Mouse (Mus musculus) layer of hippocampus, adult 11-12 months (tissue): ENCODE measurements around the gene Osbpl3.

Experiments used
- DNase-seq: peaks from one replicate; pipeline ENCODE4 v3.0.0; 2022; ENCODE audit warnings: low spot score

Gene Osbpl3

DNA sequence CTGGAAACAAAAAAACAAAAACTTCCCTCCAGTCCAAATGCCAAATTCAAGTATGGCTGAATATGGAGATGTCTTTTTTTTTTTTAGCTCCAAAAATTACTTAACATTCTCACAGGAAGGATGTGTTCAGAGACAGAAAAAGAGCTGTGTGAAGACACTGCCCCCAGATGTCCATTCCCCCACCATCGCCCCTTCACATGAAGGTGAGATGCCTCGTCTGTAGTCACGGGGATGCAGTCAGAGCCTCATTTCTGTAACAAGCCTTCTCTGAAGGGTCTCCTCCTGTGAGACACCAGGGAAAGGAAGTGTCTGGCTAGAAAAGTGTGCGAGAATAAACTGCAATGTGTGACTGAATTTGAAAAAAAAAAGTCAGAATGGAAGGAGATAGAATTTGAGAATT lies 53.1 kb downstream of the Osbpl3 start:
- DNase-seq: no peak

DNA sequence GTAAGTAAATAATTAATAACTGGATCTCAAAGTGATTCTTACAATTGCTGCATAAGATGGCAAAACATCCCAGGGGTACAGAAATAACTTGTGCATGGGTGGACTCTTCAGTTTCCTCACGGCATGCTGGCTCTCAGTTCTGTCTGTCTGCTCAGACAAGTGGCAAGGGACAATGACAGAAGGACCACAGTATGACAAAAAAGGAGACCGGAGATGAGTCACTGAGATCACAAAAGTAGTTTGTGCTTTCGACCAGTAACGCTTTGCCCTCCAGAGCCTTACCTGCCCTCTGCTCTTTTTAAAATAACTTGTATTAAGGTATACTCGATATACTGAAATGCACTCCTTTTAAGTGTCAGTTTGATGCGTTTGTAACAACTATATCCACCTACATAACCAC lies 55.8 kb downstream of the Osbpl3 start:
- DNase-seq: no peak

DNA sequence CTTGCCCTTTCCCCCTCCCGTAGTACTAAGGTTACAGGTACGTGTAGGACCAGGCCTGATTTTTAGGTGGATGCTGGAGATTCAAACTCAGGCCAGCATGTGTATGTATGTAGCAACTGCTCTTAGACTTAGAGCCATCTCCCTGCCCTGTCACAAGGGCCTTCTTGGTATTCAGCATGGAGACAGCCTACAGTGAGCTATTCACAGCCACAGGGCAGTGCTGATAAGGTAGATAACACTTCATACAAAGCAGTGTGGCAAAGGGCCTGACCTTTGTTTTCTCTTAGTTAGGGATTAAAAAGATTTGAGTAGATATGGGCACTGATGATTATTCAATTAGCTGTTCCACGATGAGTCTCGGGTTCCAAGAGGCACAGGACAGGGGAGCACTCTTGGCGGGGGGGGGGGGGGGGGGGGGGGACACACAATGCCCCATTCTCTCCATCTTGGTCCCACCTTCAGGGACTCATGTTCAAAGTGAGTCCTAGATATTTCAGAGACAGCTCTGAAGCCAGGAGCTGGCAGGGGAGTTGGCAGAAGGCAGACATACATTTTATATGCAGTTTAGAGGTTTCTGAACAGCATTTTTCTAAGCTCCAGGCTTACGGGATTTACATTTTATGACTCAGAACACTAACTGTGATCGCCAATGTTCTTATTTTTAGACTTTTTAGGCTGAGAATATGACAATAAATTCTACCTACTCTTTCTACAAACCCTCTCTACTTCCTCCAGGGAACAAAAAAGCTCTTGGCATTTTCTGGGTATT lies 56.4 kb downstream of the Osbpl3 start:
- DNase-seq: no peak

DNA sequence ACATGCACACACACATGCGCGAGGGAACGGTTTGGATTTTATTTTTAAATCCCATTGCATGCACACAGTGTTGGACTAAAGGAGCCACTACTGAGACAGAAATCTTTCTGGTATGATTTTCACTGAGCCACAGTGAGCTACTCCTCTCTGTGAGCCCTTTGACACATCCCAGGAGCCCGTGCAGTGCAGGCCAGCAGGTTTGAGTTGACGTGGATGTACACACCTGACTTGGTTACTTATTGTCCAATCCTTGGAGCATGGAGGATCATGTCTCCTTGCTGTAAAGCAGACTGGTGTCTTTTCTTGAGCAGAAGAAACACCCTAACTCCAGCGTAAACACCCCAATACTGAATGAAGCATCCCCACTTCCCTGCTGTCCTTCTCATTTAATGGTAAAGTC lies 57.7 kb downstream of the Osbpl3 start:
- DNase-seq: no peak

DNA sequence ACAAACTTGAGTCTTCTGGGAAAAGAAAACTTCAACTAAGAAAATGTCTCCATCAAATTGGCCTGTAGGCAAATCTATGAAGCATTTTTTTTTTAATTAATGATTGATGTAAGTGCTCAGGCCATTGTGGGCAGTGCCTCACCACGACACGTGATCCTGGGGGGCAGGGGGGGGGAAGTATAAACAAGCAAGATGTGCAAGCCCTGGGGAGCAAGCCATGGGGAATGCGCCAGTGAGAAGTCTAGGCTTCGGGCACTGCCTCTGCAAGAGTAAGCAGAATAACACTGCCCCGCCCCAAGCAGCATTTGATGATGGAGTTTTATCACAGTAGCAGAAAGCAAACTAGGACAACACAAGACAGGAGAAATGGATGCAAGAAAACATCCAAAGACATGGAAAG lies 58.9 kb downstream of the Osbpl3 start:
- no peak for DNase-seq

DNA sequence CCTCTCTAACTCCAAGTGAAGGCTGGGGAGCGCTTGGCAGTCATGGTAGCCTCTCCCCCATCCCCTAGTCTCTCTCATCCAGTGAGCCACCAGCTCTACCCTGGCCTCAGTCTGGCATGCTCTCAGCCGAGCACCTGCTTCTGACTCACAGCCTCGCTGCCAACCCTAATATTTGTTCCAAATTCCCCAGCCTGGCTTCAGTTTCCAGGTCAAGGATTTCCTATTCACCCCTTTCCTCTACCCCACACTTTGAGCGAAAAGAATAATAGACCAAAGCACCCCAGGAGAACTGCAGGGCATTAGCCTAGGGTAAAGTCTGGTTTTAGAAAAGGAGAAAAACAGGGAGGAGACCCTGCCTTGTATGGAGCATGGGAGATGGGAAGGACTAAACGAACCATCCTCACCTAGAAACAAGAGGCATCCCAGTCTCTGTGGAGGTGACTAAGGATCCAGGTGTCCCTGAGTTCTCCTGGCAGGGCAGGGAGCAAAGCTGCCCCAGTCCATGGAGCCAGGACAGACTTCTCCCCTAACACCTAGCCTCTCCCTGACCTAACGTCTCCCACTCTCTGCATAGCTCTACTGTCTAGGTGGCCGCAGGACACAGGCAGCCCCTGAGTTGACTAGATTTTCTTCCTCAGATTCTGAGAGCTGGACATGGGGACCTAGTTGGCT lies 60.2 kb downstream of the Osbpl3 start:
- no peak for DNase-seq

DNA sequence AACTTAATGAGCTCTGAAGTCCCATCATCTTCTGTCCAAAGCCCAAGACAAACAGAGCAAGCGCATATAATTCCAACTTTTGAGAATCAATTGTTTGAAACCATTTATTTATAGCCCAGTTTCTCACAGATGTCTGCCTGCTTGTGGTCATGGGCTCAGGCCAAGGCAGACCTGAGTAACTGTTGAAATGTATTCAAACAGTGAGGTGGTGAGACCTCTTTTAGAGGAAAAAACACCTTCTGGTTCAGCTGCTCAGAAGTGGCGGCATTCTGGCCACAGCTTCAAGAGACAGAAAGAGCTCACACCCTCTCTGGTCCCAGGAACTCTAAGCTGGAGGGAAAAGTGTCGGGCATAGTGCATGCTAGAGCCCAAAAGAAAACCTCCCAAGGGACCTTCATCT lies 61.6 kb downstream of the Osbpl3 start:
- DNase-seq: no peak

DNA sequence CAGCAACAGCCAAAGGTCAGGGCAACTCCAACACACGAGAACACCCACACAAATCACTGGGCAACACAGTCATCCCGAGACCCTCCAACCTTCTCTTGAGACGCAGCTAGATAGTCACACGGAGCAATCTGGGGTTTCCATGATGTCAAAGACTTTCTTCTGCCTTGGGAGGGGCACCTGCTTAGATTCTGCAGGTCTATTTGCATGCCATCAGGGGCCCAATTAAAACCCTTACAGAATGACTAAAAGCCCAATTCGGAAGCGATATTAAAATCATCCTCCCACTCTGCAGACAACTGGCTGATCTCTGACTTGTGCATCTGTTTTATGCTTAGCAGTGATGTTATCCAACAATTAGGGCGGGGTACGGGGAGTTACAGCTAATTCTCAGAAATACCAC lies 62.0 kb downstream of the Osbpl3 start:
- no peak for DNase-seq

DNA sequence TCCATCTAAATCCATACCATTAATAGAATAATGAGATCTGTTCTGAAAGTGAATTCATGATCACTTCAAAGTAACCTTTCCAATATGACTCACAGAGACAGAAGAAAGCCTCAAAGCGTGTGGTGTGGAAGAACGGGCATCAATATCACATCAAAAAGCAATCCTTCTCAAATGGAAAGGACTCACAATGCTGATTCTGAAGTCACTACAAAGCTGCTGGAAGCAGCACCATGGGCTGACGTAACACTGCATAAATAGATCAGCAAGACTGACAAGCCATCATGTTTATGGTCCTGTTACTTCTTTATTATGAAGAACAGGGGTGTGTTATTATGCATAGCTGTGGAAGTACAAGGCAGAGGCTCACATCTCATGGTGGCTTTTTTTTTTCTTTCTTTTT lies 64.0 kb downstream of the Osbpl3 start:
- no peak for DNase-seq

DNA sequence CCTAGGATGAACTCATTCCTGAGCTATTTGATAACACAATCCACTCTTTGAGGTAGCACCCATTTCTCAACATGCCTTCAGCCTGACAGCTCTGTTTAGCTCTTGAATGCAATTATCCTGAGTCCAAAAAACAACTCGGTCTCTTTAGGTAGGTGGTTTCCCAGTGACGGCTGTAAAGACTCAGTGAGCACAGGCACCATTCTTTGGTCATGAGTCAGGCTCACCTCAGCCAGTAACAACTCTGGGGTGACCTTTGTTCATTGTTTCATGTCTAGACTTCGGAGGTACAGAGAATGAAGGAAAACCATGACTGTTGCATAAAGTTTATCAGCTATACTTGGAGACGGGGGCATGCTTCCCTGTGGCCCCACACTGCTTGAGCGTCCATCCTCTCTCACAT lies 65.7 kb downstream of the Osbpl3 start:
- no peak for DNase-seq

DNA sequence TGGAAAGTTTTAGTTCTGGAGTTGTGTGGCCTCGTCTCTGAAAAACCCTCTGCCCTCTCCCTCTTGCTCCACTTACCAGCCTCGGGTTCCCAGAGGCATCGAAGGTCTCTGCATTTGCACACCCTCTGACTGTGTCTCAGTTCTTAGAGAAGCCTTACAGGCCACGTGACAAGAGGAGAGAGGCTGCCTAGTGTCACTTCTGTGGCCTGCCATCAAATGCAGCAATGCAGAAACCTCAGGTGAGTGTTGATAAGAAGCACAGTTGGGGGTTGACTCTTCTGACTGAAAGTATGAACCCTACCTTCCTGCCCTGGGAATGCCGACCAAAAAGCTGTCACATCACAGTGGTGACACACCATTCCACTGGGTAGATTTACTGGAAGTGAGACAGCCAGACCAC lies 68.4 kb downstream of the Osbpl3 start:
- DNase-seq: no peak

DNA sequence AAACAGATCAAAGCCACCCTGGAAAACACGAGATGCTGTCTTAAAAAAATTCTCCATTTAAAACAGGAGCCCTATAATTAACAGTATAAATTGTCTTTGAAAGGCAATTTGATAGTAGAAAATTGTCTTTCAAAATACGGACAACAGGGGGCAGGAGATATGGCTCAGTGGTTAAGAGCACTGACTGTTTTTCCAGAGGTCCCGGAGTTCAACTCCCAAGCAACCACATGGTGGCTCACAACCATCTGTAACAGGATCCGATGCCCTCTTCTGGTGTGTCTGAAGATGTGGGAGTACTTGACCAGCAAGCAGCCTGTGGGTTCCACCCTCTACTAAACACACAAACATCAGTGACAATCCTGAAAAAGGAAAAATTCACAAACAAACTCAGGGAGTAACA lies 69.5 kb downstream of the Osbpl3 start:
- DNase-seq: no peak

DNA sequence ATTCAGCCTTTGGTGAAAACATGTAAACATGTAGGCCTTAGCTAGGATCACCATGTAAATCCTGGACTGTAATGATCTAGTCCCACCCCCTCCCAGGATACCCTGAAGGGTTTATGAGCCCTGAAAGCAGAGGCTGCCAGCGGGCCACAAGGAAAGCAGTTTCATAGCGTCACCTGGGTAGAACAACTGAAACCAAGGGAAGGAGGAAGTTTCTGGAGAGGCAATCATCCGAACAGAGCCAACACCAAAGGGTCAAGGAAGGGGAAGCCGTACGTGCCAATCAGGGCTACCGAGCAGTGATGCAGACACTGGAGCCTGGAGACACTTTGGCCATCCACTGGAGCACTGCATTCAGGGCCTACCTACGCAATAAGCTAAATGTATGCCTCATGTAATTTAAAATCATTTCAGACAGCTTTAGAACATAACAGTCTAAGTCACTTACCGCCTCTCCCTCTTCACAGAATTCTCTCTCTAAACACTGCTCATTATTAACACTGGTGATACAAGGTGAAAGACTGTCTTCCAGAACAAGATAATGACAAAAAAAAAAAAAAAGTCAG lies 70.5 kb downstream of the Osbpl3 start:
- DNase-seq: no peak

DNA sequence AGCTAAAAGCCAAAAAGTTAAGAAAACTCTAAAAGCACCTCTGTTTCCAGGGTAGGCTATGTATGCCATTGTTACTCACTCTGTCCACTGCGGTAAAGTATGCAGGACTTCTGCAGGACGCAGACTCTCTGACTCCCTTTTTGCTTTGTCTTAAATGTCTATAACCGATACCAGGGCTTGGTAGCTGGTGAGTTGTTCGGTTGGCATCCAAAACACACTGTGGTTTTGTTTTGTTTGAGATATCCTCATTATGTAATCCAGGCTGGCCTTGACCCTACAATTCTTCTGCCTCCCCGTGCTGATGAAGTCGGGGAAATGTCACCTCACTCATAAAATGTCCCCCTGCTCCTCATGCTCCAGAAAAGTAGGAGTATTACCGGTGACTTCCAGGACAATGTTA lies 73.3 kb downstream of the Osbpl3 start:
- no peak for DNase-seq

DNA sequence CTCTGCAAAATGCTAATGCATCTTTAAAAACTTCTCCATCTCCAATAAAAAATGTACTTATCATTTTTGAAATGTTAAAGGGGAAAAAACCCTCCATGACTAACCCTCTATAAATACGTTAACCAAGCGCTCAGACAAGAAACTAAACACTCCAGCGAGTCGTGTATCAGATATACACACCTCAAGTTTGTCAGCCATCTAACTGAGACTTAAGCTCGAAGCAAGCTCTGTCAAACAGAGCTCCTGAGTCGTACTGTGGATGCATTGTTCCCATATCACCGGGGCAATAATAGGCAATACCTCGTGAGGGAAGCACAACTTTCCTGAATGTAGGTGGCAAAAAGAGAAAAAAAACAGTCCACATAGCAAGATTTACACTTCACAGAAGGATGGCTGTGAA lies 73.8 kb downstream of the Osbpl3 start:
- no peak for DNase-seq

DNA sequence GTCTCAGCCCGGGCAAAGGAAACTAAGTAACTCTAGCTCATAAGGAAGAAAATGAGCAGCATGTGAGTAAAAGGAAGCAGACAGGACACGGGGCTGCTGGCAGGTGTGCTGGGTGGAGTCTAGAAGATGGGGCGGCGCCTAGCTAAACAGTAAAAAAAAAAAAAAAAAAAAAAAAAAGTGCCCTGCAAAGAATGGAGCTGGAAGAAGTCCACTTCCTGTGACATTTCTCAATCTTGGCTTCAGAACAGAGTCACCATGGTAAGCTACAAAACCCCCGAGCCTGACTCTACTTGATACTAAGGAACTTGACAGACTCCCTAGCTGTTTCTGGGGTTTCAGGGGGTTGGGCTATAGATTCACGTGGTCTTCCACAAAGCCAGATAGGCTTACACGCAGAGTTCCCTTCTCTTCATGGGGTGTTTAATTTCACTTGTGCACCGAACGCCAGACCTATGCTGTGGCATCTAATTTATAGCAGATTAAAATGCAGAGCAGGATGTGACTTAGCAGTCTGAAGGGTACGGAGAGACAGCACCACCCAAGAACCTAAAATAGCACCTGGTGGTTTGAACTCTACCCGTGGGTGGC lies 74.4 kb downstream of the Osbpl3 start:
- DNase-seq: peak; percentile 37

DNA sequence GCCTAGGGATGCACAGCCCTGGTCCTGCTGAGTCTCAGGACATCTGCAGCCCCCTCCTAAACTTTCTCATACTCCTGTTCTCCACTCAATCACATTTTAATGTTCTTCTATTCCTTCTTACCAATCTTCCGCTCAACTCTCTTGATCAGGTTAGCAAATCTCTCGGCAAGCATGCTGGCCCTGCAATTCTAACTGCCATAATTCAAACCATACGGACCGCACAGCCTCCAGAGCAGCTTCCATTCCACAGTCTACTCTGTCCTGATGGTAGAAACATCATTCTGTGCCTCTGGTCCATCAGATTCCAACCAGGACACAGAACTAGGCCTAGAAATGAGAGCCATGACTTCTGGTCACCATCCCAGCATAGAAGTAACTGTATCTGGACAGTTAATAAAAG lies 76.3 kb downstream of the Osbpl3 start:
- no peak for DNase-seq

DNA sequence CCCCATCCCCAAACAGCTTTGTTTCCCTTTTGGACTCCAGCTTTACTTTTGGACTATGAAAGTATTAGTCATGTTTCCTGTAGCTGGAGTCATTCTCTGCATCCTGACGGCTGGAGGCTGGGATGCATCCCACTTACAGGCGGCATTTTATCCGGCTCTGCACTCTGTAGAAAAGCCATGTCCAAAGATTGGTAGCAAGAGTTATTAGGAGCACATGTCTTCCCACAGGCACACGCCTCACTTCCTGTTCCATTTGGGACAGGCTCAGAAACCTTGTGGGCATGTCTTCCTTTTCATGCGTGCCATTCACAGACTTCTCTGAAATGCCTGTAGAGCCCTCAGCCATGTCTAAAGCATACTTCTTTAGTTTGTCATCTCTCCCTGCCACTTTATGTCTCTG lies 76.9 kb downstream of the Osbpl3 start:
- DNase-seq: no peak

DNA sequence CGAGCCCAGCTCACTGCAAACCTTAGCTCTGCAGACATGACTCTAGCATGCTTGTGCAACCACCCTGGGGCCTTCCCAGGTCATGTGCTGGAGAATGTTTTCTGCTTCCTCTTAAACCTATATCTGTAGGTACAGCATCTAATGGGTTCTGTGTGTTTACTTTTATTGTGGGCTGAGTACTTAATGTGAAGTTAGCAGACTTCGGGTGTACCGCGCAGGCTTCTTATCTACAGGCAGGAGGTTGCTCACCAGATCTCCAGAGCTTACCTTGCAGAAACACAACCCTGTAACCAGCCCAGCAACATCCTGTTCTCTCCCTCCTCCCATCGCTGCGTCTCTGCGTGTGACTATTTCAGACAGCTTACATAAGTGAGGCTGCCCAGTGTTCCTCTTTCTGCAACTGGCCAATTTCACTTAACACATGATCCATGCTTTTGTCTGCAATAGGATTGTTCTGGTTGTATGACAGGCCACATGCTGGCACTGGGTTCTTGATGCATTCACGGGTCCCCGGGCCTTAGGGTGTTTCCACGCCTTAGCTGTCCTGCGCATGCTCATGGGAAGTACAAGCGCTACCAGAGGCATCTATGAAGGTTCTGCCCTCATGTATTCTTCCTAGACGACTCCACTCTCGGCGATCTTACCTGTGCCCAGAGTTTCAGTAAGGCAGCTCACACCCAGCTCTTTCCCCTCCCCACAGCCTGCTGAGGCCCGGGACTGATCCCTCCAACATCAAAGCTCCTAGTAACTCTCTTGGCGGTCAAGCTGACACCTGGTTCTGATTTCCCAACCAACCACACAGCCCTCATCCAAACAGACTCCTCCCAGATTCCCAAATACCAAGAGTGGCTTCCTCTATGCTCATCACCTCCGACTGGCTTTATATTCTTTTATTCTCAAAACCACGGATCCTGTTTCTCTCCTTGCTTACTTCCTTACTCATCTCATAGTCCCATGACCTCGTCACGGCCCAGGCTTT lies 78.0 kb downstream of the Osbpl3 start:
- peak; percentile 62 for DNase-seq

DNA sequence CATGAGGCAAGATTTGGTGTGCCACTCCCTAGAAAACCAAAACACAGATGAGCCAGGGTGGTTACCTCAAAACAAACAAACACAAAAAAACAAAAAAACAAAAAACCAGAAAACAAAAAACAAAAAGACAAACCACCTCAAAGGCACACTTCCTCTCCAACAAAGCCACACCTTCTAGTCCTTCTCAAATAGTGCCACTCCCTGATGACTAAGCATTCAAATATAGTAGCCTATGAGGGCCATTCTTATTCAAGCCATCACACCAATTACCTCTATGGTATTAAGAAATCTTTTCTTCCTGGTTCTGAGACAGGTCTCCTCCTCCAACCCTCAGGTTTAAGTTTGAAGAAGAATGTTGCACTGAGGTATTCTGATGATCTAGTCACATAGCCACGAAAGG lies 79.3 kb downstream of the Osbpl3 start:
- no peak for DNase-seq

DNA sequence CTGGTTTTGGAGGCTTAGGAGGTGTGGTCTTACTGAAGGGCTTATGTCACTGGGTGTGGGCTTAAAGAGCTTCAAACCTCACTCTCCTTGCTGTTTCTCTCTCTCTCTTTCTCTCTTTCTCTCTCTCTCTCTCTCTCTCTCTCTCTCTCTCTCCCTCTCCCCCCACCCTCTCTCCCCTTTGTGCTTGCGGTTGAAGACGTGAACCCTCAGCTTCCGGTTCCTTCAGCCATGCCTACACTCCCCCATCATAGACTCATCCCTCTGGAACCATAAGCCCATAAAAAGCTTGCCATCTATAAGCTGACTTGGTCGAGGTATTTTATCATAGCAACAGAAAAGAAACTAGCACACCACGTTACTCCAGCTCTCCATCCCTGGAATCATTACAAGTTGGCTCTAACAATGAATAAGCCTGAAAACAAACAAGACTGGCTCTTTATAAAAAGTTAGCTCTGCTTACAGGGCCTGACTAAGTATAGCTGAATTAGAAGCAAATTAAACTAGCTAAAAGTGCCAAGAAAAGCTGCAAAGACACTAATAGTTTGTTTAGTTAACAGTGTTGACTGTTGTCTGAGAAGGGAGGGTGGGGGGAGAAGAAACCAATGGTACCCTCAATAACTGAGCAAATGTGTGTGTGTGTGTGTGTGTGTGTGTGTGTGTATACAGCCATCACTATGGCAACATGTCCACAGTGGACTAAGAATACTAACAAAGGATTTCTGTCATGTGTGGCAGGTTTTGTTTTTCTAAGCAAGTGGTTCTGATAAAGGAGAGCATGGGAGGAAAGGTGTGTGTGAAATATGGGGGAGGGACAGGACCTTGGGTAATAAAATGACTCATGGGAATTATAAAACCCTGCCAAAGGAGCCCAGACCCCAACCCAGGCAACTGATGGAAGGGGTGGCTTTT lies 83.2 kb downstream of the Osbpl3 start:
- no peak for DNase-seq
